Mouse (Mus musculus) MEL (cell line): ENCODE measurements at regions not wholly inside any gene's neighbourhood (a gene's known extent, or its start where the extent isn't known, plus 50 kb on each side); places are given as distances from the start of the nearest gene placed in this dataset.

Experiments used
- DNase-seq: peaks from one replicate; pipeline ENCODE4 v3.0.0; 2011; ENCODE audit warnings: low read depth, low spot score
- H3K27ac ChIP-seq: 2 replicates; pipeline ENCODE4 v1.5.1; 2012; ENCODE audit warnings: low read depth, mild to moderate bottlenecking, control low read depth, low read length, moderate library complexity; ENCODE audit not compliant: control insufficient read depth
- H3K27me3 ChIP-seq, 2 experiments: fragments of 150-350 bp in 1 of 2; sonication (generic) in 1 of 2; 2 replicates each; pipeline ENCODE4 v1.6.1; 2012; ENCODE audit warnings: low read length in 2 of 2, mild to moderate bottlenecking in 2 of 2, improper control_type of control experiment in 1 of 2, moderate library complexity in 1 of 2; ENCODE audit not compliant: insufficient read depth in 2 of 2, control insufficient read depth in 1 of 2
- H3K36me3 ChIP-seq, 2 experiments: 2 replicates each; pipeline ENCODE4 v1.6.1; 2012 to 2014; ENCODE audit warnings: low read length in 2 of 2, improper control_type of control experiment in 1 of 2, inconsistent platforms in 1 of 2, mild to moderate bottlenecking in 1 of 2; ENCODE audit not compliant: insufficient read depth in 2 of 2, control insufficient read depth in 1 of 2
- H3K4me1 ChIP-seq, 2 experiments: fragments of 150-350 bp in 1 of 2; sonication (generic) in 1 of 2; 2 replicates each; pipeline ENCODE4 v1.6.1; 2012; ENCODE audit warnings: low read length in 2 of 2, improper control_type of control experiment in 1 of 2, mild to moderate bottlenecking in 1 of 2; ENCODE audit not compliant: insufficient read depth in 2 of 2, control insufficient read depth in 1 of 2
- H3K4me3 ChIP-seq, 2 experiments: fragments of 150-350 bp in 1 of 2; sonication (generic) in 1 of 2; 2 replicates each; pipeline ENCODE4 v1.5.1; 2012; ENCODE audit warnings: low read depth in 2 of 2, low read length in 2 of 2, mild to moderate bottlenecking in 2 of 2, moderate library complexity in 2 of 2, control low read depth in 1 of 2, improper control_type of control experiment in 1 of 2; ENCODE audit not compliant: control insufficient read depth in 1 of 2, insufficient read depth in 1 of 2
- H3K79me2 ChIP-seq: 2 replicates; pipeline ENCODE4 v1.6.1; 2012; ENCODE audit warnings: mild to moderate bottlenecking, low read length, moderate library complexity; ENCODE audit not compliant: control insufficient read depth, poor library complexity, insufficient read depth
- H3K9ac ChIP-seq: 2 replicates; pipeline ENCODE4 v1.6.1; 2012; ENCODE audit warnings: low read depth, mild to moderate bottlenecking, control low read depth, low read length, moderate library complexity; ENCODE audit not compliant: control insufficient read depth, poor library complexity, severe bottlenecking
- H3K9me3 ChIP-seq: fragments of 150-350 bp; sonication (generic); replicated peaks from 2 replicates; pipeline ENCODE4 v1.6.1; 2012; ENCODE audit warnings: mild to moderate bottlenecking, low read length, improper control_type of control experiment, moderate library complexity; ENCODE audit not compliant: insufficient read depth
- CHD1 ChIP-seq: IDR thresholded peaks from 2 replicates; pipeline ENCODE4 v1.6.1; 2012; ENCODE audit warnings: low read depth, mild to moderate bottlenecking, inconsistent platforms, low read length, improper control_type of control experiment
- E2F4 ChIP-seq: IDR thresholded peaks from 2 replicates; pipeline ENCODE4 v1.6.1; 2011; ENCODE audit warnings: low read depth, low read length, improper control_type of control experiment, borderline replicate concordance
- ELF1 ChIP-seq: IDR thresholded peaks from 2 replicates; pipeline ENCODE4 v1.6.1; 2014; ENCODE audit warnings: low read depth, mild to moderate bottlenecking, inconsistent platforms, low read length, improper control_type of control experiment, moderate library complexity
- GABPA ChIP-seq: IDR thresholded peaks from 2 replicates; pipeline ENCODE4 v1.6.1; 2012; ENCODE audit warnings: low read depth, mild to moderate bottlenecking, inconsistent platforms, low read length, improper control_type of control experiment, moderate library complexity
- GATA1 ChIP-seq: IDR thresholded peaks from 2 replicates; pipeline ENCODE4 v1.6.1; 2011; ENCODE audit warnings: low read depth, low read length, improper control_type of control experiment
- MEF2A ChIP-seq: IDR thresholded peaks from 2 replicates; pipeline ENCODE4 v1.6.1; 2014; ENCODE audit warnings: low read depth, mild to moderate bottlenecking, inconsistent platforms, low read length, improper control_type of control experiment; ENCODE audit not compliant: poor library complexity, insufficient replicate concordance, severe bottlenecking; ENCODE audit errors: extremely low read depth
- MYB ChIP-seq: IDR thresholded peaks from 2 replicates; pipeline ENCODE4 v1.6.1; 2011; ENCODE audit warnings: mild to moderate bottlenecking, low read depth, low read length, improper control_type of control experiment
- MYC ChIP-seq: IDR thresholded peaks from 2 replicates; pipeline ENCODE4 v1.6.1; 2011; ENCODE audit warnings: low read depth, mild to moderate bottlenecking, low read length, improper control_type of control experiment, moderate library complexity
- NELFE ChIP-seq: IDR thresholded peaks from 2 replicates; pipeline ENCODE4 v1.6.1; 2011; ENCODE audit warnings: low read depth, low read length, improper control_type of control experiment
- SIN3A ChIP-seq: IDR thresholded peaks from 2 replicates; pipeline ENCODE4 v1.6.1; 2012; ENCODE audit warnings: low read length, improper control_type of control experiment, inconsistent platforms
- SMC3 ChIP-seq: IDR thresholded peaks from 2 replicates; pipeline ENCODE4 v1.6.1; 2011; ENCODE audit warnings: low read depth, low read length, improper control_type of control experiment
- TBP ChIP-seq: IDR thresholded peaks from 2 replicates; pipeline ENCODE4 v1.8.0; 2011; ENCODE audit warnings: low read depth, low read length, improper control_type of control experiment
- TCF12 ChIP-seq: IDR thresholded peaks from 2 replicates; pipeline ENCODE4 v1.6.1; 2014; ENCODE audit warnings: low read depth, mild to moderate bottlenecking, inconsistent platforms, low read length, improper control_type of control experiment, moderate library complexity
- USF1 ChIP-seq: IDR thresholded peaks from 2 replicates; pipeline ENCODE4 v1.6.1; 2014; ENCODE audit warnings: low read depth, mild to moderate bottlenecking, inconsistent platforms, low read length, improper control_type of control experiment, moderate library complexity
- USF2 ChIP-seq, 2 experiments: IDR thresholded peaks; 2 replicates each; pipeline ENCODE4 v1.6.1; 2011 to 2012; ENCODE audit warnings: improper control_type of control experiment in 2 of 2, low read length in 2 of 2, borderline replicate concordance in 1 of 2, inconsistent platforms in 1 of 2, low read depth in 1 of 2, mild to moderate bottlenecking in 1 of 2; ENCODE audit not compliant: insufficient read depth in 1 of 2
- ZC3H11A ChIP-seq: IDR thresholded peaks from 2 replicates; pipeline ENCODE4 v1.6.1; 2012; ENCODE audit warnings: low read depth, mild to moderate bottlenecking, inconsistent platforms, low read length, improper control_type of control experiment
- ZMIZ1 ChIP-seq: IDR thresholded peaks from 2 replicates; pipeline ENCODE4 v1.6.1; 2012; ENCODE audit warnings: low read depth, mild to moderate bottlenecking, inconsistent platforms, low read length, improper control_type of control experiment, moderate library complexity
- ZNF384 ChIP-seq: IDR thresholded peaks from 2 replicates; pipeline ENCODE4 v1.6.1; 2012; ENCODE audit warnings: low read depth, mild to moderate bottlenecking, inconsistent platforms, low read length, improper control_type of control experiment

- no peaks in the 10 kb centered on the region for H3K9me3 ChIP-seq
- H3K36me3 ChIP-seq: no peaks in the 10 kb centered on the region
- H3K4me1 ChIP-seq: no peaks in the 10 kb centered on the region
- no peak for DNase-seq
- no peak overlapping the region for H3K9ac ChIP-seq
- no peaks in the 10 kb centered on the region for H3K79me2 ChIP-seq
- H3K27me3 ChIP-seq: no peaks in the 10 kb centered on the region
- H3K4me3 ChIP-seq: no peak overlapping the region
- H3K27ac ChIP-seq: no peak overlapping the region
- no peak for TF ChIP-seq MEF2A
- no peak for TF ChIP-seq ZNF384
- no peak for TF ChIP-seq GABPA
- no peak for TF ChIP-seq ELF1
- no peak for TF ChIP-seq CHD1
- TF ChIP-seq NELFE: no peak
- TF ChIP-seq GATA1: no peak
- TF ChIP-seq TCF12: no peak
- TF ChIP-seq TBP: no peak
- TF ChIP-seq MYB: no peak
- TF ChIP-seq ZC3H11A: no peak
- no peak for TF ChIP-seq SIN3A
- no peak for TF ChIP-seq E2F4
- TF ChIP-seq ZMIZ1: no peak
- no peak for TF ChIP-seq USF2 (IDR thresholded peaks at IDR 0.05; ENCODE audit: borderline replicate concordance in 1 of 2, insufficient read depth in 1 of 2, low read depth in 1 of 2, low read length in 2 of 2)
- TF ChIP-seq USF1: no peak
- TF ChIP-seq SMC3: no peak
Measured at GRCm38 (mm10) chr14:29788351-29788750, 66.7 kb upstream of the Cacna2d3 start.

GRCm38 (mm10) chr14:29795325-29795724 lies 73.7 kb upstream of the Cacna2d3 start:
- H3K79me2 ChIP-seq: no peaks in the 10 kb centered on the region
- TF ChIP-seq MYC: no peak
- H3K4me3 ChIP-seq: no peak overlapping the region
- H3K27me3 ChIP-seq: no peaks in the 10 kb centered on the region
- no peaks in the 10 kb centered on the region for H3K9me3 ChIP-seq
- H3K36me3 ChIP-seq: no peaks in the 10 kb centered on the region
- no peaks in the 10 kb centered on the region for H3K4me1 ChIP-seq
- no peak for DNase-seq
- no peak overlapping the region for H3K9ac ChIP-seq
- no peak overlapping the region for H3K27ac ChIP-seq

GRCm38 (mm10) chr14:29796396-29796795 lies 74.7 kb upstream of the Cacna2d3 start:
- Histone ChIP-seq H3K27me3 (no peaks in the 10 kb centered on the region), H3K4me3 (no peak overlapping the region), H3K36me3 (no peaks in the 10 kb centered on the region), H3K4me1 (no peaks in the 10 kb centered on the region), H3K79me2 (no peaks in the 10 kb centered on the region), H3K9ac (no peak overlapping the region), H3K27ac (no peak overlapping the region), H3K9me3 (no peaks in the 10 kb centered on the region)
- no peak for DNase-seq
- TF ChIP-seq NELFE (no peak), MYC (no peak)
